Mouse (Mus musculus) embryo, embryonic 11 days (tissue): Measurements from ENCODE around the gene Pigm.
A peak's percentile ranks its signal among the peaks of the same experiment; 100 is the strongest.

Experiments
- DNase-seq: peaks from one replicate; pipeline ENCODE4 v3.0.0-alpha.2; 2015

Pigm gene

DNA sequence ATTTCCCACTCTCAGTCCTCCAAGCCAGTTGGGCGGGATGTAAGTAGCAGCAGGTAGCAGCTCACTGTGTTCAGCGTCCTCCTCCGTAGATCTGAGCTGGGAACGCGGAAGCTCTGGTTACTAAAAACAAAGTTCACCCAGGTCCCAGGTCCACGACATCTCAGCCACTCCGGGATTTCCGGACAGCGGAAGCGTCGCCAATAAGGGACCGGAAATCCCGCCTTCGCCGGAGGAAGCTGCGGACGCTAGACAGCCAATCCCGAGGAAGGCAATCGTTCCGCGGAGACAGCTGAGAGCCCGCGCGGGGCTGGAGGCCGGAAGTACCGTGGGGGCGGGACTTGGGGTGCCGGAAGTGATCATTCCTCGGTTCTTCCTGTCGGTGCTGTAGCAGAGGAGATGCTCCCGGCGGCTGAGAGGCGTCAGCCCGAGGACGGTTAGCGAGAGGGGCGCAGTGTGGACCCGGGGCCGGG is at the start of gene Pigm:
Gene Pigm, plus strand, starts transcription at position 349 of the 470 bp plus-strand sequence.
- peak; percentile 100 for DNase-seq

DNA sequence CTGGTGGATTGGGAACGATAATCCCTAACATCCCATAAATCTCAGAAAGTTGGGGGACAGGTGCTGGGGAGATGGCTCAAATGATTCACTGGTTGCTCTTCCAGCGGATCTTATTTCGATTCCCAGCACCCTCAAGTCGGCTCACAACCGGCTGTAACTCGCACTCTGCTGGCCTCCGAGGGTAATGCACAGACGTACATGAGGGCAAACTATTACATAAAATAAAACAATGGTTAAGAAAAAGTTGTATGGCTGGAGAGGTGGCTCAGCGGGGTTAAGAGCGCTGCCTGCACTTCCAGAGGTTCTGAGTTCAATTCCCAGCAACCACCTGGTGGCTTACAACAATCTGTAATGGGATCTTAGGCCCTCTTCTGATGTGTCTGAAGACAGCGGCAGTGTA is 49.7 kb upstream of the Pigm start:
- DNase-seq: no peak

DNA sequence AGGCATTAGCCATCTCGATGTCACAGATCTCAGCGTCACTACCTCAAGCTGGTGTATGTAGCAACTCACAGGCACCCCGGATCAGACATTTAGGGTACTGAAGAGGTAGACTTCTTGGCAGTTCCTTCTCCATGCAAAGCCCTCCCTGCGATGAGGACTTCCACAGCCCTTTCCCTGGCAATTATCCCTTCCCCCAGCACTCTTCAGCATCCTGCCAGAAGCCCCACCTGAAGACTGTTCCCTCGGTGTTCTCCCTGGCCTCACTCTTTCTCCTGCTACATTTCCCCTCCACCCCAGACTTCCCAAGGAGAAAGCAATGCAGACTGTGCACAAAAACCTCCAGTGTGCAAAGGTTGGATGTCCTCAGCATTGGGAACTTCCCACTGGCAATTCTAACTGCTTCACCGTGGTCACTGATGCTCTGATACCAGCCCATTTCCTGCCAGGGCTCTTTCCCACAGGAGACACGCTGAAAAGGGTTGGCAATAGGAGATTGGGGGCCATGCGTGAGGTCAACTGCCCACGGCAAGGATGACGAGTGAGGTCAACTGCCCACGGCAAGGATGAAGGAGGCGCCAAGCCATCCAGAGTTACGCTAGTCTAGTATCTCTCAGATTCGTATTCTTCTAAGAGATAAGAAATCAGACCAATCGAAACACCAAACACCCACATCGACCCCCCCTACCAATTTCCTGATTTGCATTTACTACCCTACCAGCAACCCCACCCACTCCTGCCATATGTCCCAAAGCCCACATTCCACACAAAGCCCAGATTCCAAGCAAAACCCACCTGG is 48.9 kb upstream of the Pigm start:
- no peak for DNase-seq

DNA sequence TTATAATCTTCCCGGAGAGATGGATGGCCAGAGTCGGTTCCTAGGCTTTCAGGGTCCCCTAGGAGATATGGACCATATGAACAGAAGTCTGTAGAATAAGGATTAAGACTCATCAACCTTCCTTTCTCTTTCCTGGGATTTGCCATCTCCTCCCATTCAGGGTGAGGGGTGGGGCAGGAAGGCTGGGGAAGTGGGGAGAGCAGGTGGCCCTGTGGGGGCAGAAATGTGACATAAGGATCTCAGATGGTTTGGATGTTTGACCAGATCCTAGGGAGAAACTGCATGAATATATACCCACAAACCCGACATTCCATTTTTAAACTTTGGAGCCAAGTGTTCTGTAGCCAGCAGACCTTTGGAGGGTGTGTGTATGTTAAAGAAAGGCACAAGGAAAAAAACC is 48.3 kb upstream of the Pigm start:
- no peak for DNase-seq

DNA sequence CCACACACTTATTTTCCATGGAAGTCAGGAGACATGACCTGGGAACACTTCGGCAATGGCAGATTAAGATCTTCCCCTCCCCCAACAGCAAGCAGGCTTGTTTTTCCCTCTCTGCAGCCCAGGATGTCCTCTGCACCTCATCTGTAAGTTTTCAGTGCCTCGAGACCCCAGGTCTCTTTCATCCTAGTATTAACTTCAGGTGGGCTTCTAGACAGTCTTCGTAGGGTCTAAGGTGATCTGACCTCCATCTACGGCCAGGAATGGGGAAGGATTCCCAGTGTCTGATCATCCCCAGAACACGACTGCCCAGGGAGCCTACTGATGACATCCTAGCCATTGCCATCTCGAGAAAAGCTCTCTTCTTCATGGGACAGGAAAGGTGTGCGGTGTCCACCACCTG is 47.9 kb upstream of the Pigm start:
- DNase-seq: no peak

DNA sequence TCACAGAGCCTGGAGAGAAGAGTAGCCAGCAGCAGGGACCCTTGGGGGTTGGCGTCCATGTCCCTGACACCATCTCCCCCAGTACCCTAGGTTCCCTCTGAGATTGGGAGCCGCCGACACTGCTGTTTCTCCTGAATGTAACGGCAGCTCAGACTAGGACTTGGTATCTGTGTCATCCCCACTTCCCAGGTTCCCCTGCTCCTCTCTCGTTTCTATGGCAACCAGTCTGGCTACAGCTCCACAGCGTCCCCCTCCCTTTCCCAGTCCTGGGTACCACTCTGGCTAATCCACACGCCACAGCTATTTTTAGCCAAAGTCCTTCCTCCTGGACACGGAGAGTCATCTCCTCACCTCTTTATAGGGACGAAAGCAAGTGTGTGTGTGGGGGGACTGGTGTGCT is 47.2 kb upstream of the Pigm start, which contains the start of gene Kcnj9:
Gene Kcnj9, minus strand, starts transcription at position 188 of the 400 bp plus-strand sequence.
- peak; percentile 62 for DNase-seq

DNA sequence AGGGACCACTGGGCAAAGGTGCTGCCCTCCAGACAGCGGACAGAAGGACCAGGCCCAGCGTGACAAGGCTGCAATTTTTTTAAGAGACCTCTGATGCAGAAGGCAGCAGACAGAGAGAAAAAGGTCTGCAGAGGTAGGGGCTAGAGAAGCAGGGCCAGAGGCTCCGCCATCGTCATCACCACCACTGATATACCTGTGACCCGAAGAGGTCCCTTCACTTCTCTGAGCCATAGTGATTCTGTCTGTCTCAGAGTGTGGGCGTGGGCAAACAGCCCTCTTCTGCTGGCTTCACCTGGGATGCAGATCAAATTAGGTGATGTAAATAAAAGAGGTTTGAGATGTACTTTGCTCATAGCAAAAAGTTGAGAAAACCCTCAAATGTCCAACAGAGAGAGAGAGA is 46.7 kb upstream of the Pigm start:
- DNase-seq: no peak

DNA sequence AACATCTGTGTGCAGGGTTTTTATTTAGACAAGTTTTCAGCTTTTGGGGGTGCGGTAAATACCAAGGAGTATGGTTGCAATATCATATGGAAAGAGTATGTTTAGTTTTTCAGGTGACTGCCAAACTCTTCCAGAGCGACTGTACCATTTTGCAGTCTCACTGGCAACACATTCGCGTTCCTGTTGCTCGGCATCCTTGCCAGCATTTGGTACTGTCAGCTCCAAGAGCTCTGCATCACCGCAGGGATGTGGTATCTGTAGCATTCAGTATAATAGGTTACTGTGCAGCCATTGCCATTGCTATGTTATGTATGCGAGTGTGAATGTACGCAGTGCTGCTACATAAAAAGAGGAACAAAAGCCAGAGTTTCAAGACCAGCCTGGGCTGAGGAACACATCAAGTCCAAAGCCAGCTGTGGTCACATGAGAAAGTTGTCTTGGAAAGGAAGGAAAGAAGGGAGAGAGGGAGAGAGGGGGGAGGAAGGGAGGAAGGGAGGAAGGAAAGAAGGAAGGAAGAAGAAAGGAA is 44.9 kb upstream of the Pigm start:
- DNase-seq: no peak

DNA sequence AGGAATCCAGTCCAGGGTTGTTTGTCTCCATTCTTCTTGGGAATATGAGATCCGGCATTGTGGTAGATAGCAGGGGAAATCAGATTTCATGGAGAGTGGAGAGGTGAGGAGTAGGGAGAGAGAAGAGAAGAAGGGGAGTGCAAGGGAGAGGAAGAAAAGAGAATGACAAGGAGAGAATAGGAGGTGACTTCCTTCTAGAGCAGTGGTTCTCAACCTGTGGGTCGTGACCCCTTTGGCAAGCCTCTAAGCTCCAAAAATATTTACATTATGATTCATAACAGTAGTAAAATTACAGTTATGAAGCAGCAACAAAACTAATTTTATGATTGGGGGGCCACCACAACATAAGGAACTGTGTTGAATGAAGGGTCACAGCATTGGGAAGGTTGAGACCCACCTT is 43.4 kb upstream of the Pigm start:
- no peak for DNase-seq

DNA sequence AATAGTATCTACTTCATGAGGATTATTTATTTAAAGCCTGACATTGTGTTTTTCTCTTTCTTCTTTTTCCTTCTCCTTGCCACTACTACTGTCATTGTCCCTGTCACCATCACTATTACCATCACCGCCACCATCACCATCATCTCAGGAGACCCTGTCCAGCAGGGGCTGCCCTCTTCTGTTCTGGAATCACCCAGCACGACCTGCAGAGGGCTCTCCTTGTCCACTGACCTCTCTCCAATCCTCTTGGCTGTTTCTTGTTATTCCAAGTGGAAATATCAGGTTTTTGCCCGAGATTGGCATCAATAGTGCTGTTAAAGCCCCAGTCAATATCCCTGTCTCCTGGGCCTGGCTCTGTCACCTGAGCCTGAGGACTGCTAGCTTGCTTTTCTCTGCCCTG is 42.8 kb upstream of the Pigm start:
- DNase-seq: no peak

DNA sequence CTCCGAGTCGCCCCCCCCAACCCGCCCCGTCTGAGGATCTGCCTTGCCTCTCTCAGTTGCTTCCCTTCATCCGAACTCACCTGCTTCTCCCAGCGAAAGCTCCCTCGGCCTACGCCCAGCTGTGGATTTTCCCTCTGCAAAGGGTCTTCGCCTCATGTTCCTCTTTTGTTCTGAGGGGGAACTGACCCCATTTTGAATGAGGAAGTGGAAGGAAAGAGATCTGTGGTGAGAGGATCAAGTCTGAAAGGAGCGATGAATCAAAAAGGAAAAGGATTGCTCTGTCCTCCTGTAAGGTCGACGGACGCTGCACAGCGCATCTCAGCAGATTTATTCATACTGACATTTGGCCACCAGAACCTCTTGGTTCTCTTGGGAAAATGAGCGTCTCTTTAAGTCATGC is 40.5 kb upstream of the Pigm start:
- no peak for DNase-seq

DNA sequence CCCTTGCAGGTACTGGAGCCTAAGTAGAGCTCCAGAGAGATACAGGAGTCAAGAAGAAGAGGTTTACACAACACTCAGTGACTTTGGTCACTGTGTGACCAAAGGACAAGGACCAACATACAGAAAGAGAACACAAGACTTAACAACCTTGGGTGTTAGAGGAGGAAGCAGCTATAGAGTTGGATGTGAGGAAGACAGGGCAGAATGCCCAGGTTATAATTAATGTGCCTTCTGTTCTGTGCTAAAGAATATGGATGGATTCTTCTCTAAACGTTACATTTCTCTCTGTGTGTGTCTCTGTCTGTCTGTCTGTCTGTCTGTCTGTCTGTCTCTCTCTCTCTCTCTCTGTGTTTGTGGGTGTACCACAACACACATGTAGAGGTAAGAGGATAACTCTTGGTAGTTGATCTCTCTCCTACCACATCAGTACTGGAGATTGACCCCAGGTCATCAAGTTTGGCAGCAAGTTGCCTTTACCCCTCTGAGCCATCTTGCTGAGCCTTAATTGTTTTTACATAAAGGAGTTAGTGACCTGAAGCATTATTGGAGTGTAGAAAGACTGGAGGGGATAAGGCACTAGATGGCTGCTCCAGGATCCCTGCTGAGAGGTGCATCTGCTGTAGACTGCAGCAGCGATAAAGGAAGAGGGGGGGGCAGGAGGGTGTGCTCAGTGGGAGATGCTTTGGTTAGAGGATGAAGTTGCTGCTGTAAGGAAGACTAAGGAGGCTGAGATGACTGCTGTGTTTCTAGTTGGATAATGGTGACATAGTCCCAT is 38.7 kb upstream of the Pigm start:
- DNase-seq: no peak

DNA sequence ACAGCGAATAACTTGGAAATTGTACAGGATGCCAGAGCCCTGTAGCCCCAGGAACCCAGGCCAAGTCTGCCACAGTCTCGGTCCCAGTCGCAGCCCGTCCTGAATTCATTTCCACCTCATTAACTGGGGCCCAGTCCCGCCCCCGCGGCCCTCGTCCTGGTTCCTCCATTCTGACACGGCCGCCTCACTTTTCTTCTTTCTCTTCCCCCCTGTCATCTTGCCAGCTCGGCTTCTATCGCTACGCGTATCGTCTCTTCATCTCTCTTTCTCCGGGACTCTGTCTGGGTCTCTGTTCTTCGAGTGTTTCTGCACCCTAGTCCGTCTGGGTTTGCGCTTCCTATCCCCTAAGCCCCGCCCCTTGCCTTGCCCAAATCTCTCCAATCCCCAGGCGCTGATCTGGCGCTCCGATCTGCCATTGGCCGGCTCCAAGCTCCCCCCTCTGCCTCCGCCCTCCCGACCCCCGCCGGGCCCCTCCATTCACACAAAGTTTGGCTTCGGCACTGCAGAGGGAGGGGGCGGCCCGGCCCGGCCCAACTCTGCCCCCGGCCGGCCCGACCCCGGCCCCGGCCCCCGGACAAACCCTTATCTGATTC is 35.5 kb upstream of the Pigm start, which contains the start of gene Kcnj10:
Gene Kcnj10, plus strand, starts transcription at position 482 of the 593 bp plus-strand sequence.
- DNase-seq: peak; percentile 93

DNA sequence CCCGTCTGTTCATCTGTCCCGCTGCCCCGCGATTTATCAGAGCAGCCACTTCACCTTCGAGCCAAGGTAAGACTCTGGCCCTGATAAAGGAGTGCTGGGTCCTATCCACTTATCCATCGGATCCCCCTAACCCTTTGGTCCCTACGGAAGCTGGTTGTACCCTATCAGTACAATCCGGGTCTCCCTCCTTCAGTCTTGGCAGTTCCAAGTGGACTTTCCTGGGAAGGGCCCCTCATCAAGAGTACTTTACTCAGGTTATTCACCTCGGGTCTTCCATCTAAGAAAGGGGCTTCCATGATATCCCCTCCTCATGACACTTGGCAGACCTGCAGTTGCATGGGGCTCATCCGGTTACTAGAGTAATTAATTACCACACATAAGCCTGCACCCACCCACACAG is 35.0 kb upstream of the Pigm start:
- no peak for DNase-seq

DNA sequence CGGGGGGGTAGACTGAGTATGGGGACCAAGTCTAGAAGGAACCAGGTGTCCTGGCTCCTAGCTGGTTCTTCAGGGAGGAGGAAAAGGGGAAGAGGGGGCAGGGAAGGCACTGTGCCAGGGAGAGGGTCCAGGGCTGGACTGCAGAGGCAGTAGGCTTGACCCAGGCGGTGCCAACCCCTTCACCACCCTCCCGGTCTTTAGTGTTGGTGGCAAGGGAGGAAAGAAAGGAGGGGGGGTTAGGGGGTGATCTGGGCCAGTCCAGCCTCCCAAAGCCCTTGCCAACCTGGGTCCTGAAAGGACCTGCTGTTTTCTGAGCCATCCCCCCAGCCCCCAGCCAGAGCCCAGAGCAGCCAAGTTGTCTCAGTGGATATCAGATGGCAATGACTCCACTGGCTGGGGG is 33.6 kb upstream of the Pigm start:
- no peak for DNase-seq

DNA sequence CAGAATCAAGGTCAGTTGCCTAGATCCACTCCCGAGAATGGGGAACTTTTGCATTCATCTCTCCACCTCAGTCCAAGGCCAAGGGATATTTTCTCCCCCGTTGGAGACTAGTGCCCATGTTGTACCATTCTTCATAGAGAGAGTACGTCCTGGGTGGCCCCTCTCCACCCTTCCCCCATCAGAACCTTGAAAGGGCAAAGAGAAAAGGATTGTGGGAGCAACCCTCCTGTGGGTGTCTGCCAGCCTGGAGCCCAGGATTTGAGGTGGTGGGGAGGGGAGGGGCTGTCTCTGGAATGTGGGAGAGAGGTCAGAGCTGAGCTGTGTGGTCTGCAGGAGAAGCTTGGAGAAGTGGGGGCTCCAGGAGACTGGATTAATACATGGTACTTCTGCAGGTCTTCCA is 32.4 kb upstream of the Pigm start:
- DNase-seq: no peak

DNA sequence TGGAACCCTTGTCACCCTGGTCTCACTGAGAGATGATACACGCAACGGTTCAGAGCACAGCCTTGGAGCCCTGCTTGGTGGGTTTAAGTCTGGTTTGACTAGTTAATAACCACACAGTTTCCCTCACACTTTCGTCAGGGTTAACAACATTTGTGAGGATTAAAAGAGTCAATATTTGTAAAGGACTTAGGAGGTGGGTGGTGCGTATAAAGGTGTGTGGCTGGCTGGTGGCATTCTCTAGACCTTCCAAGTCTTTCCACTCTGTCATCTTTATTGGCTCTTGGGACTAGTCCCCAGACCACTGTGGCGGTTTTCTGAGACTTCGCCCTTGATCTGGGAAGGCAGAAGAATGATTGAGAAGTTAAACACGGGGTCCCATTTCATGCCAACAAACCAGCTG is 31.5 kb upstream of the Pigm start:
- no peak for DNase-seq

DNA sequence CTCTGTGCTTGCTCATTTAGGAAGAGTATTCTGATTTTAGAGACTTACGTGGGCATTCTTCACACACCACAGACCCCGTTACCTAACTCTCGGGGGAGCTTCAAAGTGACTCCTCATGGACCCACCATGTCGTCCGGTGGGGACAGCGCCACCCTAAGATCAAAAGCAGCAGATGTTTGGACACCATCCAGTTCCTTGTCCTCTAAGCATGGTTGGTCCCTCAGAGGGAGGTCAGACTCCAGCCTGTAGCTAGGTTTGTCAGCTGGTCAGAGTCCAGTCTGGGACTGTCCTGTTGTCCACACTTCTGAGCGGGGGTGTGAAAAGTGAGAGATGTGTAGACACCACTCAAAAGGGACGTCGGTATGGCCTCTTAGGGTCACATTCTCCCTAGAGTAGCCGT is 29.6 kb upstream of the Pigm start:
- DNase-seq: no peak

DNA sequence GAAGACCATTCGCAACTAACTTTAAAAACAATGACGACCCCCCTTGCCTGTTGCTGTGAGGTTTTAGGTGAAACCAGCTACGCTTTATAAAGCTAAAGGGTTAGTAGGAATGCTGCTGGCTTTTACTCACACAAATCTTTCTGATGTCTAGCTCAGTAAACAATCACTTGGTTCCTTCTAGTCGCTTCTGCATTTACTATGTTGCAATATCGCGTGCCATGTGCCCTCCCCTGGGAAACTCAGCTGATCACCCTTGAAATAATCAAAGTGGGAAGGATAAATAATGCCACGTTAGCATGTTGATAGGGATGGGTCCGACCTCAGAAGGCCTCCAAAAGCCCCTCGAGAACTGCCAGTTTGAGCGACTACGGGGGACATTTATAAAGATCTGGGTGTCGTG is 29.0 kb upstream of the Pigm start:
- no peak for DNase-seq

DNA sequence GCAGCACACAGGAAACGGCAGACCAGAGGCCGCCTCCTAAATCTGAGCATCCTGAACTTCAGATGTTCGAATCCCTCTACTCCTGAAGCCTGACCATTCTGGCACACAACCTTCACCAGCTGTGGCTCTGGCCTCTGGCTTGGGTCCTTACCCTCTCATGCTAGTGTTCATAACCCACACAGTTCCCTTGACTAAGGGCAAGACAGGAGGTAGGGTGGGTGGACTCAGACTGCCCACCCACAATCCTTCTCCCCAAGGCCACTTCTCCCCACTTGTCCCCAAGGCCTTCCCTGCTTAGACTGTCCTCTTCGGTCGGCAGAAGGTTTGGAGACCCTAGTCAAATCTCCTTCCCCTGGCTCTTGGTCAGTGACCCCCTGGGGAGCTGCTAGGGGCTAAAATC is 26.8 kb upstream of the Pigm start:
- DNase-seq: no peak

DNA sequence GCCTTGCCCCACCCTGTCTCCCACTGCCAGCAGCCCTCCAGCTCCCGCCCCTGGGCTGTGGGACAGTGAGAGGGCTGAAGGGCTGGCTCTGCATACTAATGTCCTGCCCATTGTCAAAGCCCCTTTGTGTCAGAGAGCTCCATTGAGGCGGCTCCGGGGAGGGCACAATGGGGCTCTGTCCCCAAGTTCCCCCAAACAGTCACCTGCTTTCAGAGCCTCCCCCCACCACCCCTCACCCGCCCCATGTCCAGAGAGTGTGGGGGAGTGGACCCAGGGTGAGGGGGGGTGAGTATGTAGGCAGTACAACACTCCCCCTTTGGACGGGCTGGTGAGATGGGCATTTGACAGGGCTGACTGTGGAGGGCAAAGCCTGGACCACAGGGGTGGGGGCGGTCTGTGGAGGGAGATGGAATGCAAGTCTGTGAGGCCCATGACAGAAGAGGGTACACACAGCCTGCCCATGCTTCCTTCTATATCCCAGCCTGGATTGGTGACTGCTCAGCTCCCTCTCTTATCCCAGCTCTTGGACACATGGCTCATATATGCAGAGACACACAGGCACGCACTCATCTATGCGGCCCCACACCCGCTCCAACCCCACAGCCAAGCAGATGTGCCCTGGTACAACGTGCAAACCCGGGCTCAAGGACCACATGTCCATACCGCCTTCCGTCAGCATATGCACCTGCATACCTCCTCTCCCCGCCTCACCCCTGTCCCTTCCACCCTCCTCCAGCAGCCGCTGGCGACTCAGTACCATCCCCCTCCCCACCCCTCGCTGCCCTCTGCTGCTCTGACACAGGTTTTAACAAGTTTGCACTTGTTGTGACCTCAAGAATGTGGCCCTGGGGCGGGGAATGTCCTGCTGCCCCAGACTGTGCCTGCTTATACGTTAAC is 26.2 kb upstream of the Pigm start:
- DNase-seq: peak; percentile 87

DNA sequence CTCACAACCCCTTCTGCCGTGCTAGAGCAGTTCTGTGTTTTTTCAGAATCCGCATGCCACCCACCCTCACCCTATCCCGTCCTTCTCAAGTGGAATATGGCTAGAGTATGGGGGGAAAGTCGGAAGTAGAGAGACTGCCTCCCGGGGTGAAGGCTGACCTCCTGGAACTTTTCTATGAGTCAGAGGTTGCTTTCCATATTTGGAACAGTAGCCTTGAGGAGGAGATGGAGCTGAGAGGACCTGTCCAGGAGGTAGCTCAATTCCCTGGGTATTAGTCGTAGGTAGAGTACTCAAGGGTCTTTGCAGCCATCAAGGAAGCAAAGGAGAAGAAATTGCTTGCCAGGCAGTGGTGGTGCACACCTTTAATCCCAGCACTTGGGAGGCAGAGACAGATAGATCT is 24.3 kb upstream of the Pigm start:
- DNase-seq: no peak
